Mouse (Mus musculus): ENCODE measurements around the gene Mrgprx2.
"Not testable (repeated sequence)": the region's sequence is repeated elsewhere in the genome, so short reads cannot be mapped to it uniquely, and the experiment has no call there.

Mrgprx2 gene

GRCm38 (mm10) chr7:48499221-48499620 is at the start of gene Mrgprx2:
Gene Mrgprx2, minus strand, starts transcription at chr7:48499321.
- no peak for DNase-seq (ENCODE audit: low spot score)

- DNase-seq (ENCODE audit: low spot score) = no peak
These were observed 42.9 kb downstream of the Mrgprx2 start, which contains the start of gene Mrgprb1 for GRCm38 (mm10) chr7:48456242-48456641. Gene Mrgprb1, minus strand, starts transcription at chr7:48456342.

- DNase-seq (ENCODE audit: low spot score) = no peak
These were observed 62.5 kb downstream of the Mrgprx2 start for GRCm38 (mm10) chr7:48436581-48436980.

- DNase-seq (ENCODE audit: low spot score) = not testable (repeated sequence)
These were observed 63.2 kb downstream of the Mrgprx2 start for GRCm38 (mm10) chr7:48435936-48436335.
